Mouse (Mus musculus) ovary, postnatal 36 days (tissue): ENCODE measurements around the gene Dnajc22.

Source experiments
- DNase-seq: peaks from one replicate; pipeline ENCODE4 v3.0.0; 2022; ENCODE audit warnings: low spot score, mixed read lengths

Gene Dnajc22

GRCm38 (mm10) chr15:99115065-99115423 is 22.1 kb downstream of the Dnajc22 start:
- no peak for DNase-seq

DNA sequence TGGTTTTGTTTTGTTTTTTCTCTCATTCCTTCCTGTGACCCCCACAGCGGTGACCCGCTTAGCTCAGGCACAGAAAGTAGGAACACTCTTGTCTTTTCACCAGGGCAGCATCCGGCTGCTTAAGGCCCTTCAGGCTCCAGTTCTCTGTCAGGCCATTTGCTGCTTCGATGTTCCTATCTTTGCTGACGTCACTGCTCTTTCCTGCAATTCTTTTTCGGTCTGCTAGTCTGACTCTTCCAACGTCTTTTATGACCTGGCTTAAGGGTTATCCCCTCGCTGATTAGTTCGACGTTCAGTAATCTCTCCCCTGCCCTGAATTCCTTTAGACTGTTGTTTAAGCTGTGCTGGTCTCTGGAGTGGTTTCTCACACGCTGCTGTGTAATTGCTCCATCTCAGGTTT is 23.6 kb downstream of the Dnajc22 start:
- DNase-seq: no peak

GRCm38 (mm10) chr15:99120814-99121213 is 27.8 kb downstream of the Dnajc22 start:
- DNase-seq: no peak

DNA sequence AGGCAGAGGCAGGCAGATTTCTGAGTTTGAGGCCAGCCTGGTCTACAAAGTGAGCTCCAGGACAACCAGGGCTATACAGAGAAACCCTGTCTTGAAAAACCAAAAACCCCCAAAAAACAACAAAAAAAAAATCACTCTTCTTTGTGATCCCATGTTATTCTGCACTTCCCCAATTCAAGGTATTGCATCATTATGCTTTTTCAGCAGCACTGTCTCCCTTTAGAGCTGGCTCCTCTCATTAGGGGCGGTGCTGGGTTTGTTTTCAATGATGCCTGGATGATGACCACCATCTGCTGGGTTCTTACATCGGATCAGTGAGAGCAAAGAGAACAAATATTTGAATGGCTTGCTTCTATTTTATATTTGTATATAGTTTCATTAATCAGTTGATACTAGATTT is 29.7 kb downstream of the Dnajc22 start:
- no peak for DNase-seq

GRCm38 (mm10) chr15:99125711-99126080 is 32.7 kb downstream of the Dnajc22 start, which contains the start of gene Spats2:
TSS of gene Spats2 (plus strand) at chr15:99125916.
- no peak for DNase-seq

DNA sequence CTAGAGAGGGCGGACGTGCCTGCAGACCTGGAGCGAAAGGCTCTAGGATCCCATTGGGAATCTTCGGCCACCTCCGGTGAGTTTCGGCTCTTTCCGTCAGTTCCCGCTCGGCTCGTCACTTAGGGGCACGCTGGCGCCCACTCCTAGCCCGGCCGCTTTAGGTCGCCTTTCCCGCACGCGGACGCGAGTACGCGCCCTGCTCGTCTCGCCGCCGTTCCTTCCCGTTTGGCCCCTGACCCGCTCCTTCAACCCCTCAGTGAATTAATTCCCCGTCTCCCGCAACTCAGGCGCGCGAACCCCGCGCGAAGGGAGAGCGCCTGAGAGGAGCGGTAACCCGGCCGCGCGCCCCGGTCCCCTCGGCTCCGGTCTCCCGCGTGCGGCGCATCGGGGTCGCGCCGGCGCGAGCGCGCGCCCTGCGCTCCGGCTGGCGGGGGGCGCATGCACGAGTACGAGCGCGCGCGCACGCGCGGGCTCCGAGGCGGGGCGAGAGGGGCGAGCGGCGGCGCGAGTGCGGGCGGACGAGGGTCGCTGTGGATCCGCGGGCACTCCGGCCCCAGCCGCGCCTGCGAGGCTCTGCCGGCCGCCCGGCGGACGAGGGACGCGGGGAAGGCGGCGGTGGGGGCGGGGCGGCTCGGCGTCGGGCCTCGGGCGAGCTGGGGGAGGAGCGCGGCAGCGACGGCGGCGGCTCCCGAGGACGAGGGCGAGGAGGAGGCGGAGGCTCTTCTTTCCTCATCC is 33.3 kb downstream of the Dnajc22 start:
- peak; percentile 90 for DNase-seq

GRCm38 (mm10) chr15:99126816-99127365 is 33.9 kb downstream of the Dnajc22 start:
- no peak for DNase-seq

DNA sequence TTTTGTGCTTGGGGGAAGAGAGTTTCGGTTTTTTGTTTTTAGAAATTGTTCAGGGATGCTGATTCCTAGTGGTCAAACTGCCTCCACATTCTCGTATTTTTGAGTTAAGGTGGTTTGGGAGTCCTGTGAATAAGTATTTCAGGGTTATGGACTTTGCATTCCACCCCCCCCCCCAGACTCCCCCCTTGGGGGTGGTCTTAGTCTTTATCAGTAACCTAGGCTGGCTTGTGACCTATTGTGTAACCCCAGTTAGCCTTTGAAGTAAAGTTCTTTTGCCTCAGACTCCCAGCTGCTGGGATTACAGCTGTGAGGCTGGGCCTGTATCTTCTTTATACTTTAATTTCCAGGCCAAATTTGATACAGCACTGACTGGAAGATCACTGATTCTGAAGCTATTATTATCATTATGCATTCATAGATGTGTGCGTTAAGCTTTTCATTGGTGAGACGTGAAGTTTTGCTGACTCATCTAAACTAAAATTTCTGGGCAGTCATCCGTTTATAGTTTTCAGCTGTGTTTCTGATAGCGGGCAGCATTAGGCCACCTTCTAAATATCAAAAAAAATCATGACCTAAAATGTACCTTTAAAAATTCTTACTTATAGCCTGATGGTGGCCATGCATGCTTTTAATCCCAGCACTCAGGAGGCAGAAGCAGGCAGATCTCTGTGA is 35.0 kb downstream of the Dnajc22 start:
- no peak for DNase-seq

DNA sequence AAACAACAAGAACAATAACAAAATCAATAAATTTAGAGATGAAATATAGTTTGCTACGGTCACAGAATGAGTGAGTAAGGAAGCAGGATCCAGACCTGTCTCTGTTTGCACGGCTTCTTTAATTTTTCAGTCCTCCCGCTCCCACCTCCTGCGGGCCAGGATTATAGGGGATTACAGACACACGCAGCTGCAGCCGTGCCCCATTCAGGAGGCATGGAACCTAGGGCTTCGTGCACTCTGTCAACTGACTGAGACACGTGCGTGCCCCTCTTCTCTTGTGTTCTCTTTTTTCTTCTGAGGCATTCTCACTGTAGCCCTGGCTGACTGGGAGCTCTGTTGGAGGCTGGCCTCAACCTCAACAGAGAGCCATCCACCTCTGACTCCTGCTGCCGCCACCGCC is 36.5 kb downstream of the Dnajc22 start:
- no peak for DNase-seq

DNA sequence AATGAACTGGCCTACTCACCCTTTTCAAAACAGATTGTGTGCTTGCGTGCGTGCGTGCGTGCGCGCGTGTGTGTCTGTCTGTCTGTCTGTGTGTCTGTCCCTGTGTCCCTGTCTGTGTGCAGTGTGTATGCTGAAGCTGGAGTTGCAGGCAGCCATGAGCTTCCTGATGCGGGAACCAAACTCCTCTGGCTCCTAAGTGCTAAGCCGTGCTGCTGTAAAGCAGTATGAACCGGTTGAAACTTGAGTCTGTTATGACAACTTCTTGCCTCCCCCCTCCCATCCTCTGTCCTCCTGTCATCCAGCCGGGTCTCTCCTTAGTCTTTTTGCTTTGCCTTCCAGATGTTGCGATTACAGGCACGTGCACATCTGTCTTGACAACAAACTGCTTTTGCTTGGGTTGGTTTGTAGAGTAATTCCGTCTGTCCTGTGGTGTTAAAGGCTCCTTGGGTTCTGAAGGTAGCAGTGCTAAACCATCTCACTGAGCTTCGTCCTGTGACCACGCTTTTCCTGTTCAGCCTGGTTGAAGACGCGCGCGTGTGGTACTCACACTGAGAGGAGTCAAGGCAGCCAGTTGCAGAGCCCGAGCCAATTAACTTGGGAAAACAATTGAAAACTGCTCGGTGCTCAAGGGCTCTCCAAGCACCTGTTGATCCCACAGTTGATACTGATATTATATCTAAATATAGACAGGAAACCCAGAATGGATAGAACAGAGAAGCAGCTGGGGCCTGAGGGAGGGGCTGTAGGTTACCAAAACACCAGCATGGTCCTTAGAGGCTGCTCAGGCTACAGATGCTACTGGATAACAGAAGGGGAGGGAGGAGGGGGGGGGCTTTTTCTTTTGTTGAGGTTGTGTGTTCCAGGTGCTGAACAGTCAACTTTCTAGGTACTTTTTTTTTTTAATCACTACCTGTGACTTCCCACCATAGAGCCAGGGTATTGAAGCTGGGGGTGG is 37.3 kb downstream of the Dnajc22 start:
- DNase-seq: no peak

GRCm38 (mm10) chr15:99138389-99138788 is 45.4 kb downstream of the Dnajc22 start:
- no peak for DNase-seq

DNA sequence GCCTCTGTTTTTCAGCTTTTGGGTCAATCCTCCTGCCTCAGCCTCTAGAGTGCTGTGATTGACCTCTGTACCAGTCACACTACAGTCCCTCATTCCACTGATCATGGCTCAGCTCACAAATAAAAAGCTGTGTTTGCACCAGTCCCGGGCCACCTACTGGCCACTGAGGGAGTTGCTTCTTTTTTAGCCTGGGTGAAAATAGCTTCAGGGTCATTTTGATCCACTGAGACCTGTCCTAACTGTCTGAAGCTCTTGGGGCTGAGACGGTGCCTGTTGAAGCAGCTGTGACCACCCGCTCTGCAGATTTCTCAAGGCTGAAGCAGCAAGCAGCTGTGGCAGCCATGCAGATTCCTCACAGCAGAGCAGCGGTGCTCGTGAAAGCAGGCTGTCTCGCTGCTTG is 46.7 kb downstream of the Dnajc22 start:
- DNase-seq: peak; percentile 26

DNA sequence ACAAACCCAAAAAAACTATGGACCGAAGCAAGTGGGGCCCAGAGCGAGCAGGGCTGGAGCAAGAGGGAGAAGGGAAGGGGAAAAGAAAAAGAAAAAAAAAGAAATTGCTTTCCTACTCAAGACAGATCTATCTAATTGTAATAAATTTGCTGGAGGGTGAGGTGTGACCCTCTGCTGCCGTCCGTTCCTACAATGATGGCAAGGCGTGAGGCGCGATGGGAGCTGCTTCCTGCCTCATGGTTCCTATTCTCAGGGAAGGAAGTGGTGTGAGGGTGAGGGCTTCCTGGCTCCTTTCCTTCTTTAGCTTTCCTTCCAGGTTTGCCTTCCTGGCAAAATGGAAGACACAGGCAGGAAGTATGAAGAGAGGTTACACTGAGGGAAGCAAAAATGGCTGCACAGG is 57.5 kb downstream of the Dnajc22 start:
- no peak for DNase-seq

DNA sequence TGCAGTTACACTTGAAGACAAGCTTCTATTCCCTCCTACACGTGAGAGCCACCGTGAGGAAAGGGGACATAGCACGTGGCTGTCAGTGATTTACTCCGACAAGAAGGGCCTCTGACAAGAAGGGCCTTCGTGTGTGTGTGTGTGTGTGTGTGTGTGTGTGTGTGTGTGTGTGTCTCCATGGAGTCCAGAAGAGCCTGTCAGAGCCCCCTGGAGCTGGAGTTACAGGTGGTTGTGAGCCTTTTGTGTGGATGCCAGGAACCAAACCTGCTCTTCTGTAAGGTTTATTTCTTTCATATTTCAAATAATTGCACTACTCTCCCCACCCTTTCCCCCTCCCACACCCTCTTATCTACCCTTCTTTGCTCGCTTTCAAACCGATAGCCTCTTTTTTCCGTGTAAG is 58.4 kb downstream of the Dnajc22 start:
- no peak for DNase-seq

GRCm38 (mm10) chr15:99153466-99153865 is 60.5 kb downstream of the Dnajc22 start:
- no peak for DNase-seq
